Mouse (Mus musculus): Measurements from ENCODE around the gene Il20rb.

- TF ChIP-seq POLR2A (IDR thresholded peaks at IDR 0.05; ENCODE audit: low read depth, low read length) (no peak), CTCF (conservative IDR thresholded peaks at IDR 0.05; ENCODE audit: insufficient read depth, insufficient read length, low read depth, low read length) (no peak)
Observed at GRCm38 (mm10) chr9:100488056-100488713, 1.6 kb upstream of the Il20rb start.
